Mouse (Mus musculus): Measurements from ENCODE around the gene Nup133. TPM values are rescaled to one million over a fixed set of nuclear protein-coding genes. Genes with fewer than 3 reads are reported as not detected.

The Nup133 gene
- polyA plus RNA-seq, 1 experiment from 2014 or later = 27.0 TPM

DNA sequence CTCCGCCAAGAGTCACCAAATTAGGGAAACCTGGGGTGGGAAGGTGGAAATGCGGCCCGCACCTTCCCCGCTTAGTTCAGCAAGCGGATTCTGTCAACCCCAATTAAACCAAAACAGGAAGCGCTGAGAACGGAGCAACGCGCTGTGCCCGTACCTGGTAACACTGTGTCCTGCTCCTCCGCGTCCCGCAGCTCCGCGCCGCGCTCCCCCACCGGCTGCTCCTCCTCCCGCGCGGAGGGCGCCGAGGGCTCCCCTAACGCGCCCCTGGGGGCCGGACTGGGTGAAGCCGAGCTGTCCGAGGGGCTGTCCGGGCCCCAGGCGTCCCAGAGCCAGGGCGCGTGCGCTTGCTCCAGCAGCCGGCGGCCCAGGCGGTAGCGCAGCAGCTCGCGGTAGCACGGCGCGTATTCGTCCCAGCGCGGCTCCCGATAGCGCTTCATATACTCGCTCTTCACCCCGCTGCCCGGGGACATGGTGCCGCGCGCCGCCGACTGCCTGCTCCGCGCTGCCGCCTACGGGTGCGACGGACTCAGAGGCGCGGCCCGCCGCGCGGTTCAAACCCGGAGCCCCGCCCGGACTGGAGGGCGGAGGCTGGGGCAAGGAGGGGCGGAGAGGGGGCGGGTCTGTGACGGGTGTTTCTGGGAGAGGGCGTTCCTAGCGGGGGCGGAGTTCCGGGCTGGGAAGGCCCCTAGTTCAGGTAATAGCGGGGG, 90.0 kb downstream of the Nup133 start:
- H3K9ac ChIP-seq = peak overlapping the region; percentile 65
- H3K36me3 ChIP-seq = no peaks in the 10 kb centered on the region
- peak; percentile 93 for ATAC-seq (ENCODE audit: insufficient number of reproducible peaks, low FRiP score, low TSS enrichment, low read depth)
- H3K4me3 ChIP-seq = peak overlapping the region; percentile 88
- peak overlapping the region; percentile 54; the same call in 1 of the 2 replicates for H3K27ac ChIP-seq
- peaks cover 12% of the 10 kb centered on the region for H3K4me1 ChIP-seq
- peaks cover 18% of the 10 kb centered on the region for H3K27me3 ChIP-seq
- WGBS = under 1% methylated on average over 79 of the region's 79 CpGs
- peak overlapping the region; percentile 98 for H3K4me2 ChIP-seq
- no peaks in the 10 kb centered on the region for H3K9me3 ChIP-seq

DNA sequence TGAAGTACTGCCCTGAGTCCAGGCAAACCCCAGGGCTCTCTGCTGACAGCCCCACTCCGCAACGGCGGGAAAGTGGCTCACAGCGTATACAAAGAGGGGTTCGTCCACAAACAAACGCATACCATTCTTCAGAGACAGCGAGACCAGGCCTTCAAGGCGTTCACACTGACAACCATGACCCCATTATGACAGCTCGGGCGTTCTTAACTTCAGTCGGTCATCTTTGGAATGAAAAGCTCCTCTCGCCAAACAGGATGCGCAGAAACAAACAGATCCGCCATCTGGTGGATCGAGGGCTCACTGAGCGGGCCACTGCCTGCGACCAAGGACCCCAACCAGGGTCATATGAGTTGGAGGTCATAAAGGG, 90.5 kb downstream of the Nup133 start:
- peak overlapping the region; percentile 88 for H3K4me3 ChIP-seq
- no peak overlapping the region; the same call in 1 of the 2 replicates for H3K27ac ChIP-seq
- under 1% methylated on average over 17 of the region's 17 CpGs for WGBS
- H3K4me2 ChIP-seq = peak overlapping the region; percentile 98
- peaks cover 12% of the 10 kb centered on the region for H3K27me3 ChIP-seq
- peaks cover 12% of the 10 kb centered on the region for H3K4me1 ChIP-seq
- H3K9ac ChIP-seq = peak overlapping the region; percentile 65; the same call in 1 of the 2 replicates
- no peaks in the 10 kb centered on the region for H3K36me3 ChIP-seq
- H3K9me3 ChIP-seq = no peaks in the 10 kb centered on the region
- no peak for ATAC-seq (ENCODE audit: insufficient number of reproducible peaks, low FRiP score, low TSS enrichment, low read depth)

- peaks cover 12% of the 10 kb centered on the region for H3K4me1 ChIP-seq
- no peak overlapping the region for H3K9ac ChIP-seq
- no peak overlapping the region for H3K4me3 ChIP-seq
- no peaks in the 10 kb centered on the region for H3K36me3 ChIP-seq
- ATAC-seq (ENCODE audit: insufficient number of reproducible peaks, low FRiP score, low TSS enrichment, low read depth) = no peak
- H3K27ac ChIP-seq = no peak overlapping the region
- no peaks in the 10 kb centered on the region for H3K9me3 ChIP-seq
- no peak overlapping the region for H3K4me2 ChIP-seq
- WGBS = 81% methylated on average over 3 of the region's 3 CpGs
- peaks cover 5% of the 10 kb centered on the region for H3K27me3 ChIP-seq
These were observed 91.7 kb downstream of the Nup133 start for GRCm38 (mm10) chr8:123857361-123857760.

DNA sequence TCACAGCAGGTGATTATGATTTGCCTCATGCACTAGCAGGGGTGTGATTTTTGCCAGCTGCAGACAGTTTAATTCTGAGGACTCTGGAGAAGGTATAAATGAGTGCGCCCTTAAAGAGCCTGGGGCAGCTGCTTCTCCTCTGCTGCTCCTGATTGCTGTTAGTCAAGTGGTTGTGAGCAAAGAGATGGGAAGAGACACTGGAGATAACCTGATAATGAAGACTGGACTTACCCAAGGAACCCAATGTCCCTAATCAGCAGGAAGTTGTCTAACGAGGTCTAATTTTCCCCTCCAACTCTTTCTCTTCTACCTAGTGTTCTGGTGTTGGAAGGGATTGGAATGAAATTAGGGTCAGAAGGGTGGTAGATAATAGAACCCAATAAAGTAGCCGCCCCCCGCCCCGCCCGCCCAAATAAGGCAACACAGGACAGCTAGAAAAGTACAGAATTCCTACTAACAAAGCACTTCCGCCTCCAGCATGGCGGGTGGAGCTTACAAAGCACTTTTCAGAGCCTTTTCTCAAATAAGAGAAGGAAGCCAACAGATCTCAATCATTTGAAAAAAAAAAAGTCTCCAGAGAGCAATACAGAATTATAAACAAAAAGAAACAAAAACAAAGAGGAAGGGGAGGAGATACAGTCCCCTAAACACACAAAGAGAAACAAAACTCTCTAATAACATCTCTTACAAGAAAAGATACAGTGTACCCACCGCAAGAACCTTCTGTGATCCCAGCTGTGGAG, 94.2 kb downstream of the Nup133 start:
- Histone ChIP-seq H3K36me3 (no peaks in the 10 kb centered on the region), H3K27ac (no peak overlapping the region), H3K4me1 (peaks cover 11% of the 10 kb centered on the region), H3K9ac (no peak overlapping the region), H3K4me2 (no peak overlapping the region), H3K27me3 (no peaks in the 10 kb centered on the region), H3K4me3 (no peak overlapping the region), H3K9me3 (no peaks in the 10 kb centered on the region)
- ATAC-seq (ENCODE audit: insufficient number of reproducible peaks, low FRiP score, low TSS enrichment, low read depth) = no peak
- 89% methylated on average over 9 of the region's 9 CpGs for WGBS

DNA sequence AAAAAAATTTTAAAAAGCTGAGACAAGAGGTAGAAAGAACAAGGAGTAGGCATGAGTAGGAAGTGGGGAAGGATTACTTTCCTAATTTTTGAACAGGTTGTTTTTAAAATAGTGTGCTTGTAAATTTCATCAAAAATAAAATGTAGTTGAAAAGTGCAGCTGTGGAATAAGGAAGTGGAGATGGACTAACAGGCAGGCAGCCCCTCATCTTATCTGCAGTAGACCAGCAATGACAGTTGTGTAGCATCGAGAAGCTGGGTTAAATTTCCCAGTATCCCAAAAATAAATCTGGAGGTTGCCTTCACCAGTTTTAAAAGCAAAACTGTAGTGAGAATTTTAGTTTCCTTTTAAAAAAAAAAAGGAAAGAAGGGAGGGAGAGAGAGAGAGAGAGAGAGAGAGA, 94.8 kb downstream of the Nup133 start:
- Histone ChIP-seq H3K4me3 (no peak overlapping the region), H3K9ac (no peak overlapping the region), H3K4me1 (peaks cover 9% of the 10 kb centered on the region), H3K4me2 (no peak overlapping the region), H3K36me3 (no peaks in the 10 kb centered on the region), H3K27me3 (no peaks in the 10 kb centered on the region), H3K9me3 (no peaks in the 10 kb centered on the region), H3K27ac (no peak overlapping the region)
- ATAC-seq (ENCODE audit: insufficient number of reproducible peaks, low FRiP score, low TSS enrichment, low read depth) = no peak
- WGBS = 81% methylated on average over 1 of the region's 1 CpGs

DNA sequence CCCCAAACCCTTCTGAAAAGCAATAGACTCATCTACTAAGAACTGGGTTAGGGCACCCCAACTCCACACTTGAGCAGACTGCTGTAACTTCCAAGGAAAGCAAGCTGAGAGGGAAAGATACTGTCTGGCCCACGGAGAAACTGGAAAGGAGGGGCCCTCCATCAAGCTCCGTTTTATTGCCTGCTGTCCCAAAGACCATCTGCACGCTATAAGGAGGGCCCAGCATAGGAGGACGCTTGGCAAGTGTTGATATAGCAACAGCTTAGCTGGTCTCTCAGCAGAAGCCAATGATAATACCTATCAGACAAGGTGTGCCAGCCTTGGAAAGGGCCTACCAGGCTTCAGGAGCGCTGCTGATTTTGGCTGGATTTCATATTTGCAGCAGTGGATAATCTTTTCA, 97.5 kb downstream of the Nup133 start:
- no peak overlapping the region for H3K4me2 ChIP-seq
- WGBS = 31% methylated on average over 5 of the region's 5 CpGs
- no peaks in the 10 kb centered on the region for H3K4me1 ChIP-seq
- ATAC-seq (ENCODE audit: insufficient number of reproducible peaks, low FRiP score, low TSS enrichment, low read depth) = no peak
- no peaks in the 10 kb centered on the region for H3K27me3 ChIP-seq
- no peaks in the 10 kb centered on the region for H3K9me3 ChIP-seq
- no peaks in the 10 kb centered on the region for H3K36me3 ChIP-seq
- H3K4me3 ChIP-seq = no peak overlapping the region
- H3K27ac ChIP-seq = no peak overlapping the region
- H3K9ac ChIP-seq = no peak overlapping the region

GRCm38 (mm10) chr8:123849352-123849751, 99.7 kb downstream of the Nup133 start:
- H3K27ac ChIP-seq = no peak overlapping the region
- H3K27me3 ChIP-seq = no peaks in the 10 kb centered on the region
- H3K4me1 ChIP-seq = no peaks in the 10 kb centered on the region
- no peaks in the 10 kb centered on the region for H3K36me3 ChIP-seq
- H3K4me2 ChIP-seq = no peak overlapping the region
- no peak for ATAC-seq (ENCODE audit: insufficient number of reproducible peaks, low FRiP score, low TSS enrichment, low read depth)
- H3K4me3 ChIP-seq = no peak overlapping the region
- no peaks in the 10 kb centered on the region for H3K9me3 ChIP-seq
- 81% methylated on average over 4 of the region's 4 CpGs for WGBS
- H3K9ac ChIP-seq = no peak overlapping the region

GRCm38 (mm10) chr8:123847546-123847945, 101.5 kb downstream of the Nup133 start:
- no peak overlapping the region for H3K27ac ChIP-seq
- H3K36me3 ChIP-seq = no peaks in the 10 kb centered on the region
- no peak for ATAC-seq (ENCODE audit: insufficient number of reproducible peaks, low FRiP score, low TSS enrichment, low read depth)
- H3K4me1 ChIP-seq = no peaks in the 10 kb centered on the region
- no peaks in the 10 kb centered on the region for H3K9me3 ChIP-seq
- whole genome bisulfite sequencing = 58% methylated on average over 3 of the region's 3 CpGs
- H3K9ac ChIP-seq = no peak overlapping the region
- no peaks in the 10 kb centered on the region for H3K27me3 ChIP-seq
- H3K4me2 ChIP-seq = no peak overlapping the region
- H3K4me3 ChIP-seq = no peak overlapping the region

Other genes with a start within 250 kb of the Nup133 start
- gene Rab4a, start 143.3 kb downstream of the Nup133 start, polyA plus RNA-seq (2015; fragmentation: Nextera tagmentation; extraction: Ambion mirVana) = 40.6 and 44.5 TPM in 2 replicates
- 2.6 and 3.0 TPM in 2 replicates for gene Ccsap, start 89.1 kb downstream of the Nup133 start, polyA plus RNA-seq (2015; fragmentation: Nextera tagmentation; extraction: Ambion mirVana)
- gene Acta1, start 54.5 kb downstream of the Nup133 start, polyA plus RNA-seq (2015; fragmentation: Nextera tagmentation; extraction: Ambion mirVana) = 949 and 3,391 TPM in 2 replicates
- gene Abcb10, start 33.9 kb upstream of the Nup133 start, polyA plus RNA-seq (2015; fragmentation: Nextera tagmentation; extraction: Ambion mirVana) = 14.2 and 17.7 TPM in 2 replicates
- 30.1 and 34.4 TPM in 2 replicates for gene Taf5l, start 72.1 kb upstream of the Nup133 start, polyA plus RNA-seq (2015; fragmentation: Nextera tagmentation; extraction: Ambion mirVana)
- 4.7 and 5.0 TPM in 2 replicates for gene Urb2, start 72.2 kb upstream of the Nup133 start, polyA plus RNA-seq (2015; fragmentation: Nextera tagmentation; extraction: Ambion mirVana)

Data from limb, embryonic 15.5 days (tissue).